Mouse (Mus musculus) kidney, adult 2 months (tissue): ENCODE results near the gene Gm36210. TPM values are rescaled to one million over a fixed set of nuclear protein-coding genes. Genes with fewer than 3 reads are reported as not detected.

Source experiments
- DNase-seq: peaks from one replicate; pipeline ENCODE4 v3.0.0; 2021
- H3K27ac ChIP-seq: fragments of 200-500 bp; 2 replicates; pipeline ENCODE4 v1.5.1; 2012; ENCODE audit warnings: low read depth, low read length, control low read depth, inconsistent platforms; ENCODE audit not compliant: insufficient read depth
- H3K27me3 ChIP-seq: fragments of 200-500 bp; replicated peaks from 2 replicates; pipeline ENCODE4 v1.6.1; 2012; ENCODE audit warnings: mild to moderate bottlenecking, moderate library complexity, low read length, inconsistent platforms; ENCODE audit not compliant: control insufficient read depth, insufficient read depth
- H3K36me3 ChIP-seq: fragments of 200-500 bp; 2 replicates; pipeline ENCODE4 v1.6.1; 2012; ENCODE audit warnings: mild to moderate bottlenecking, moderate library complexity, low read length, inconsistent platforms; ENCODE audit not compliant: control insufficient read depth, insufficient read depth
- H3K4me1 ChIP-seq: fragments of 200-500 bp; 2 replicates; pipeline ENCODE4 v1.6.1; 2011; ENCODE audit warnings: low read length; ENCODE audit not compliant: control insufficient read depth, insufficient read depth
- H3K4me3 ChIP-seq: fragments of 200-500 bp; 2 replicates; pipeline ENCODE4 v1.5.1; 2011; ENCODE audit warnings: mild to moderate bottlenecking, low read depth, low read length, control low read depth; ENCODE audit not compliant: insufficient read depth
- CTCF ChIP-seq: fragments of 200-500 bp; conservative IDR thresholded peaks from 2 replicates; pipeline ENCODE4 v1.5.1; 2011; ENCODE audit warnings: low read depth, mild to moderate bottlenecking, control low read depth, low read length, moderate library complexity, mixed read lengths; ENCODE audit not compliant: insufficient read depth, insufficient read length
- POLR2A ChIP-seq: fragments of 200-500 bp; IDR thresholded peaks from one replicate; pipeline ENCODE4 v1.6.1; 2011; ENCODE audit warnings: low read depth, low read length, control low read depth
- WGBS: fragments of 180-500 bp; shearing (Covaris S2); methylation state at CpG from one replicate; pipeline ENCODE4 v1.1.7; 2018; 5-methylcytosine and 5-hydroxymethylcytosine counted together
- polyA plus RNA-seq: library from polyadenylated mRNA; depleted of rRNA; stranded (reverse); fragments of >200 nt; gene quantifications from 2 replicates; pipeline ENCODE4 v1.2.3, GENCODE M21; 2012

The Gm36210 gene
- polyA plus RNA-seq, 1 experiment = 0.16 TPM

DNA sequence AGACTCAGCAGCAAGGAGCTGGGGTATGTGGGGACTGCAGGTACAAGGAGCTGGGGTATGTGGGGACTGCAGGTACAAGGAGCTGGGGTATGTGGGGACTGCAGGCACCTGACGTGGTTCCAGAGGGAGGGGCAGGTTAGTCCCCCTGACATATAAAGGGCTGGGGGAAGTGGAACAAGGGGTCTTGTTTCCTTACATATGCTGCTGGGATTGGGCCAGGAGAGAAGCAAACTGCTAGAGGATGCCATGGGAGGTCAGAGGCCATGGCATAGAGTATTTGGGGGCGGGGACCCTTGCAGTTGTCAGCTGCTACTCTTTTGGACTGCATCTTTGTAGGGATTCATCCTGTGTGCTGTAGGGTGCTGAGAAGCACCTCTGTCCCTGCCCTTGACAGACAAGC, 11.2 kb upstream of the Gm36210 start:
- Histone ChIP-seq H3K4me3 (no peak overlapping the region), H3K27ac (no peak overlapping the region), H3K27me3 (no peaks in the 10 kb centered on the region), H3K36me3 (no peaks in the 10 kb centered on the region; the same call in 1 of the 2 replicates), H3K4me1 (peaks cover 16% of the 10 kb centered on the region)
- WGBS = 90% methylated on average over 2 of the region's 2 CpGs
- DNase-seq = no peak
- no peak for TF ChIP-seq CTCF
- no peak for TF ChIP-seq POLR2A

DNA sequence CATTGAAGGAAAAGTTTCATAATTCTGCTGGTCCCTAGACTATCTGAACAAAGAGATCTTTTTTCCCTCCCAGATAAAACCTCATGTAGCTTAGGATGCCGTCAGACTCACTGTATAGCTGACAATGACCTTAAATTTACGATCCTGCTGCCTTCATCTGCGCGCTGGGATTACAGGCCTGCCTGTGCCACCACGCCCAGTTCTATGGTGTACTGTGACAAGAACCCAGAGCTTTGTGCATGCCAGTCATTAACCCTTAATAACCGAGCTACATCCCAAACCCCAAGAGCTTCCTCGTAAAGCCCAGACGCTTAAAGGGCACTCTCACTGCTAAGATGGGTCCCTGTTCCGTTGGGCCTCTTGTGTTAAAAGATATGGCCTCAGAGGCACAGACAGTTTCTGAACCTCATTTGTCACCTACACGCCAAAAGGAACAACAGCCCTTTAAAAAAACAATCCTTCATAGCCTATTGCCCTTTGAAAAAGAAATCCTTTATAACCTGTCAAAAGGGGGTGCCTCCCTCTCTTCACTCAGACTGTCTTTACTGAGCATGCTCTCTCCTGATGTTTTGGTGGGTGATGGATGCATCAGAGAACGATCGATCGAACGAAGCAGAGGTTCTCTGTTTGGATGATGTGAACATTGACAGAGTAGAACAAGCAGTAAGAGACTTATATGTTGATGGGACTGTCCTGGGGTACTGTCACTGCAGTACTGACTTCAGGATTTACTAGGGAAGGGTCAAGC, 9.5 kb upstream of the Gm36210 start:
- TF ChIP-seq CTCF (no peak), POLR2A (no peak)
- peak overlapping the region; percentile 81 for H3K4me3 ChIP-seq
- peak; percentile 37 for DNase-seq
- H3K36me3 ChIP-seq = no peaks in the 10 kb centered on the region; the same call in 1 of the 2 replicates
- H3K4me1 ChIP-seq = peaks cover 16% of the 10 kb centered on the region
- no peaks in the 10 kb centered on the region for H3K27me3 ChIP-seq
- 5% methylated on average over 14 of the region's 14 CpGs for WGBS
- H3K27ac ChIP-seq = peak overlapping the region; percentile 75

DNA sequence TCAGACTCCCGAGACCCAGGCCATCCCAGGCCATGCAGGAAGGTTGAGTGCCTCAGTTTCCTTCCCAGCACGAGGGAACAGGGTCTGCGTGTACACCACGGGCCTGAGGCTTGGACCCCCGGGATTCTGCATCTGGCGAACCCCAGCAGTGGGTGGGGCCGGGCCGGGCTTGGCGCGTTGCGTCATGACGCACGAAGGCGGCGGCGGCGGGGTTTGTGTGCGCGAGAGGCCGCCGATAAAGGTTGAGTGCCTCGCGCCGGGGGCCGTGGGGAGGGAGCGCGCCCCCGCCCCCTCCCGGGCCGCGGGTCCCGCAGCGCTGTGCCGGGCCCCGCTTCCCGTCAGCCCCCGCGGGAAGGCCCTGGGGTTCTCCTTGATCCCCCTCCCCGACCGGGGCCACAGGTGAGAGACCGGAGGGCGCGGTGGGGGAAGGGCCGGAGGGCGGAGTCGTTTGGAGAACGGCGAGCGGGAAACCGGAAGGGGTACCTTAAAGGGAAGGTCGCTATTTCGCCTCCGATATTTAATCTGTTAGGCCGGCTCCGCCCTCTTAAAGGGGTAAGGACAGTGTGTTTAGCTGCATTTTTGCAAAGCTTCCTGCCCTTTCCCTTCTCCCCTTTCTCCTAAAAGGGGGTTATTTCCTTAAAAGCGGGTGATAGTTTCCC, 8.8 kb upstream of the Gm36210 start, which contains the start of gene Zfp628:
Gene Zfp628 (plus strand): TSS at position 211 of the 659 bp plus-strand sequence.
- H3K27ac ChIP-seq = peak within 1 kb of the TSS; percentile 90
- H3K36me3 ChIP-seq = no peaks in the 10 kb centered on the region; the same call in 1 of the 2 replicates
- peaks cover 16% of the 10 kb centered on the region for H3K4me1 ChIP-seq
- H3K4me3 ChIP-seq = peak within 1 kb of the TSS; percentile 81
- H3K27me3 ChIP-seq = no peaks in the 10 kb centered on the region
- WGBS = under 1% methylated on average over 56 of the region's 56 CpGs
- peak; percentile 70 for TF ChIP-seq POLR2A
- TF ChIP-seq CTCF = no peak
- DNase-seq = peak; percentile 96

DNA sequence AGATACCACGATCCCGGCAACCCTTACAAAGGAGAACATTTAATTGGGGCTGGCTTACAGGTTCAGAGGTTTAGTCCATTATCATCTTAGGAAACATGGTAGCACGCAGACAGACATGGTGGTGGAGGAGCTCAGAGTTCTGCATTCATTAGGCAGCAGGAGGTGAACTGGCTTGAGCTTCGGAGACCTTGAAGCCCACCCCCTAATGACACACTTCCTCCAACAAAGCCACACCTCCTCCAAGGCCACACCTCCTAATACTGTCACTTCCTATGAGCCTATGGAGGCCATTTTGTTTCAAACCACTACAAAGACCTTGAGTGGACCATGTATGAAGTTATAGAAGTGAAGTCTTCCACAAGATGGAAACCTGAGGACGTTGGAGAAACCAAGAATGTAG, 5.9 kb upstream of the Gm36210 start:
- no peak for TF ChIP-seq POLR2A
- TF ChIP-seq CTCF = no peak
- Histone ChIP-seq H3K27me3 (no peaks in the 10 kb centered on the region), H3K36me3 (no peaks in the 10 kb centered on the region), H3K27ac (no peak overlapping the region), H3K4me1 (peaks cover 16% of the 10 kb centered on the region), H3K4me3 (no peak overlapping the region)
- whole genome bisulfite sequencing = 73% methylated on average over 5 of the region's 5 CpGs
- no peak for DNase-seq

DNA sequence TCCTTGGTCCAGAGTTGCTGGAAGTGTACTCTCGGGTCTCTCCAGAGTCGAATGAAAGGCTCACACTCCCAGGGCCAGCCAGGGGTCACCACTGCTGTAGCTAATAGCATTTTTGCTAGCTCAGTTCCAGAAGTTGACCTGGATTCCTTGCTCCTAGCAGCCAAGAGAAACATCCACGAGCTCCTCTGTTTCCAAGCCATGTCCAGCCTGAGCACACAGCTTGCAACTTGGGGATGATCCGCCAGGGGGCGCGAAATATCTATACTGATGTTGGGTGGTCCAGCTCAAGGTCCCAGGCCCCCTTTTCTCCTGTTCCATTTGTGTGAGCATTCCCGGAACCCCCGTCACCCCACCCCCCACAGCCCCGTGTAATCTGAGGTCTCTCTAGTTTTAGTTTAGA, 5.2 kb upstream of the Gm36210 start:
- no peaks in the 10 kb centered on the region for H3K27me3 ChIP-seq
- no peaks in the 10 kb centered on the region for H3K36me3 ChIP-seq
- 22% methylated on average over 9 of the region's 9 CpGs for WGBS
- H3K4me1 ChIP-seq = peaks cover 13% of the 10 kb centered on the region
- DNase-seq = peak; percentile 65
- no peak overlapping the region for H3K4me3 ChIP-seq
- TF ChIP-seq CTCF (peak; percentile 53), POLR2A (no peak)
- H3K27ac ChIP-seq = no peak overlapping the region

DNA sequence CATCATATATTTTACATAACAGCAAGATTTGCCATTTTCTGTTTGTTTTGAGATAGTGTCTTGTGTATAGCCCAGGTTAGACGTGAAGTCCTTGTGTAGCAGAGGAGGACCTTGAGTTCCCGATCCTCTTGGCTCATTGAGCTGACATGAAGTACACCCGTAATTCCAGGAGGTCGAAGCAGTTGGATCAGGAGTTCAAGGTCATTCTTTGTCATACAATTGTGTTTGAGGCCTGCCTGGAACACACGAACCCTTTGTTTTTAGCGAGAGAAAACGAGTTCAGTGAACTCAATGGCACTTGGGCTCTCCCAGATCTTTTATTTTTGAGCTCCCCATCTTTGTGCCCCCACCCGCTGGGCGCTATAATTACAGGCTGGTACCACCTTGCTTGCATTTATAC, 3.9 kb downstream of the Gm36210 start:
- Histone ChIP-seq H3K4me3 (no peak overlapping the region), H3K27me3 (no peaks in the 10 kb centered on the region), H3K4me1 (0 out of 2 replicates have a peak, but pooled peaks cover 5% of the 10 kb centered on the region), H3K36me3 (no peaks in the 10 kb centered on the region), H3K27ac (no peak overlapping the region)
- 78% methylated on average over 9 of the region's 9 CpGs for WGBS
- no peak for DNase-seq
- TF ChIP-seq POLR2A = no peak
- no peak for TF ChIP-seq CTCF

DNA sequence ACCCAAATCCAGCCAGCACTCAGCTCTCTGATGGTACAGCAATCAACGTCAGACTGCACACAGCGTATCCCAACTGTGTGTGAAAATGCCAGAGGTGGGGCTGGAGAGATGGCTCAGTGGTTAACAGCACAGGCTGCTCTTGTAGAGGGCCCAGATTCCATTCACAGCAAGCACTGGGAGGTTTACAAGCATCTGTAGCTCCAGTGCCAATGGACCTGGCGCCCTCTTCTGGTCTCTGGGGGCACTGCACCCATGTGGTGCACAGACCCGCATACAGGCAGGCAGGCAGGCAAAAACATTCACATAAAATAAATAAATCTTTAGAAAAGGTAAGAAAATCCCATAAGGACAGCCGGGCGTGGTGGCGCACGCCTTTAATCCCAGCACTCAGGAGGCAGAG, 5.1 kb downstream of the Gm36210 start:
- 59% methylated on average over 8 of the region's 8 CpGs for WGBS
- TF ChIP-seq CTCF = peak; percentile 51
- no peak for TF ChIP-seq POLR2A
- H3K27me3 ChIP-seq = no peaks in the 10 kb centered on the region
- H3K4me3 ChIP-seq = no peak overlapping the region
- H3K4me1 ChIP-seq = 0 out of 2 replicates have a peak, but pooled peaks cover 5% of the 10 kb centered on the region
- DNase-seq = no peak
- H3K27ac ChIP-seq = no peak overlapping the region
- no peaks in the 10 kb centered on the region; the same call in 1 of the 2 replicates for H3K36me3 ChIP-seq
